Mouse (Mus musculus): Measurements from ENCODE around the gene Ap2a2.

Gene Ap2a2

DNA sequence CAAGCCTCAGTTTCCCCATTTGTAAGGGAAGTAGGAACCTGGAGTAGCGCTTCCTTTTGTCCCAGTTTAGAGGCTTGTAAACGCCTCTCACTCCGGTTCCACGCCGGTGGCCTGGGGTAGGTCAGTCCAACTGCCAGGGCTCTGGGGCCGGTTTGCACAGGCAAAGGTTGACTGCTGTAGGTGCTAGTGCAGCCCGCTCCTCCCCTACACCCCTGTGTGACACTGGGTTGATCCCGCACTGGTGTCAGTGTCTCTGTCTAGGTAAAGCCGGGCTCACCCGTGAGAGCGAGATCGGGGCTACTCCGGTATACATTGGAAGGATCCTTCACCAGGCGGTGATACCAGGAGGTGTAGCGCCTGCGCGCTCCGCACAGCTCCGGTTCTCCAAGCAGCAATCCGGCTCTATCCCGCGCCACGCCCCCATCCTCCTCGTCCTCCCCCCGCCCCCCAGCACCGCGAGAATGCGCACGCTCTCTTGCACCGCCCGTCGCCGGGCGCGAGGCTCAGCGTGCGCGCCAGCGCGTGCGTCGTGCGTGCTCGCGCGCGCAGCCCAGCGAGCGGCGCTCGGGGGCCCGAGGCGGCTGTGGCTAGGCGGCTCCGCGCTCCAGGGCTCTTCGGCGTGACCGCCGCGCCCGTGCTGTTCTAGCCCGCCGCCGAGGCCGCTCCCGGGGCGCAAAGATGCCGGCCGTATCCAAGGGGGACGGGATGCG, at the start of gene Ap2a2:
TSS of gene Ap2a2 (plus strand) at position 492 of the 710 bp plus-strand sequence.
- peak; percentile 97 for DNase-seq (ENCODE audit: extremely low spot score, low spot score)

DNA sequence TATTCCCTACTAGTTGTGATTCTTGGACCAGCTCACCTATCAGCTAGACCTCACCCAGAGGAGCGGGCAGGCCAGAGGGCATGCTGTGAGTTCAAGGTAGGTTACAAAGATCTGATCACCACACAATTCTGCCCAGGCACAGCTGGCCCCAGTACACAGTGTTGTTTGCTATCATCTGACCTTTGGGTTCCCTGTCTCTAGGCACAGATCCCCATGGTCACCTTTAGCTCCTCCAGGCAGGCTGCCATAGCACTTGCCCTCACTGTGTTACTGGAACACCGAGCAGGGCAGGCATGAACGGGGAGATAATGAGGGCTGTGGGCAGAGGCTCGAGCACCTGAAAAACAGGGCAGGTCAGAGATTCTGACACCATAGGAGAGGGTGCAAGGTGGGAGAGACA, 44.3 kb upstream of the Ap2a2 start:
- DNase-seq (ENCODE audit: extremely low spot score, low spot score), result no peak

- no peak for DNase-seq (ENCODE audit: extremely low spot score, low spot score)
Observed at GRCm38 (mm10) chr7:141518296-141518695, 43.7 kb upstream of the Ap2a2 start.

GRCm38 (mm10) chr7:141518926-141519325, 43.0 kb upstream of the Ap2a2 start:
- DNase-seq (ENCODE audit: extremely low spot score, low spot score), result no peak

GRCm38 (mm10) chr7:141519795-141520194, 42.2 kb upstream of the Ap2a2 start:
- no peak for DNase-seq (ENCODE audit: extremely low spot score, low spot score)

DNA sequence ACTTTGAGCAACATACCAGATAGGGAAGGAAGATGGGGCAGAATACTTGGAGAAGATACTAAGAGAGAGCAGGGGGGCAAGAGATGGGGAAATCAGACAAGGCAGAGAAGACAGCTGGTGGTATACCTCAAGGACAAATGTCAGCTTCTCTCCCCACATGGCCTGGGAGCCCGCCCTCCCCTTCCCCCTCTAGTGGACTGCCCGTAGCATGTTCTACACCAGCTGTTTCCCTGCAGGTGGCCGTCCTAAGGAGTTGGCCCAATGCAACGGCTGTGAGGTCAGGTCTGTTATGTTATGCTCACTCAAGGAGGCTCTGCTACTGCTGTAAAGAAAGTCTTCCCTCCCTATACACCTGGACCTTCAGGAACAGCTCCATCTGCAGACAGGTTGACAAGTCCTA, 39.0 kb upstream of the Ap2a2 start:
- DNase-seq (ENCODE audit: extremely low spot score, low spot score), result no peak

DNA sequence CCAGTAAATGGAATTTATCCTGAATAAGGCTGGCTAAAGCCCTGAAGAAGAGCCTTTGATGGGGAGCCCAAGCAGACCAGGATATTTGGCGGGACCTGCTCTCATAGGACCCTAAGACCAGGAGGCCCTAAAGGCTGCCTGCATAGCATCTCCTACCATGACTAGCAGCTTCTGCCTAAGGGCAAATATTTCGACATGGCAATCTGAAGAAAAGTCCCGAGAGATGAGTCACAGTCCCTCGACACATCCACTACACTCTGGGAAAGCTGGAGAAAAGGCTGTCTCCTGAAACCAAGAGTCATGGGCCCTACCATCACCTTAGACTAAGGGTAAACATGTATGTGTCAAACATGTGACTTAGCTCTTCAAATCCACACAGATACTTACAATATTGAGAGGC, 37.7 kb upstream of the Ap2a2 start:
- DNase-seq (ENCODE audit: extremely low spot score, low spot score), result no peak

GRCm38 (mm10) chr7:141524760-141525579, 37.0 kb upstream of the Ap2a2 start:
- DNase-seq (ENCODE audit: extremely low spot score, low spot score), result peak; percentile 70

- no peak for DNase-seq (ENCODE audit: extremely low spot score, low spot score)
Observed at GRCm38 (mm10) chr7:141525580-141525925, 36.4 kb upstream of the Ap2a2 start.

DNA sequence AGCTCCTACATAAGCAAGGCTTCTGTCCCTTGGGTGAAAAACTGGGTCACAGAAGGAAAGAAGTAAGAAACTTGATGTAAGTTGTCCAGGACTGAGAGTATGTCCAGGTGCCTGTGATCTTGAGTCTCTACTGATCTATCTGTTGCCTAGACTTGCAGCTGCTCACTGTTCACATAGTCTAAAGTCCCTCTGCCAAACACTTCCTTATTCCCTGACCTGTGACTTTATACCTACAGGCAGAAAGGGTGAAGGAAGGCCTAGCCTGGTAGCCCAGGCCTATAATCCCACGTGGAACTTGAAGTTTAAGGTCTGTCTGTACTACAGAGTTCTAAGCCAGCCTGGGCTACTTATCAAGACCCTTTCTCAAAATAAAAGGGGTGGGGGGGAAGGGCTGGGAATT, 26.4 kb upstream of the Ap2a2 start:
- DNase-seq (ENCODE audit: extremely low spot score, low spot score), result no peak

DNA sequence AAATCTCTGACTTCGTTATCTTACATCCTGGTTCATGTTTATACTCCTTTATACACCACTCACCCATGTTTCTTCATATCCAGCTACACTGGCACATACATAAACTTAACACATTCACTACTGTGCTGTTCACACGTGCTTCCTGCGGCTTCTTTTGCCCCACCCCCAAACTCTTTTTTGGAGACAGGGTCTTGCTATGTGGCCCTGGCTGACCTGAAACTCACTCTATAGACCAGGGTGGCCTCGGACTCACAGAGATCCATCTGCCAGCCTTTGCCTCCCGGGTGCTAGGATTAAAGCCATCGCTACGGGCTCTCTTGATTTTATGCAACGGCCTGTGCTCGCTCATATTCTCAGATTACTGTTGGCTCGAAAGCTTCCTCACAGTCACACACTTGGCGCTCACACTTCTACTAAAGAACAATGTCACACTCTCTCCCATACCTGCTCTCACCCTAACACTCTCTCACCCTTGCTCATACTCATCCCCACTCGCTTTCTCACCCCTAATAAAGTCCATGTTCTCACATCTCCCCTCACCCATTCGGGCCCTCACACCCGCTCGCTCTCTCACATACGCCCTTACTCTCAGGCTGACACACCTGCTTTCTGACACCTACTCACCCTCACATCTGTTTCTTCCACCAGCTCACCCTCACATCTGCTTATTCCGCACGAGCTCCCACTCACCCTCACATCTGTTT, 23.0 kb upstream of the Ap2a2 start:
- peak; percentile 15 for DNase-seq (ENCODE audit: extremely low spot score, low spot score)

DNA sequence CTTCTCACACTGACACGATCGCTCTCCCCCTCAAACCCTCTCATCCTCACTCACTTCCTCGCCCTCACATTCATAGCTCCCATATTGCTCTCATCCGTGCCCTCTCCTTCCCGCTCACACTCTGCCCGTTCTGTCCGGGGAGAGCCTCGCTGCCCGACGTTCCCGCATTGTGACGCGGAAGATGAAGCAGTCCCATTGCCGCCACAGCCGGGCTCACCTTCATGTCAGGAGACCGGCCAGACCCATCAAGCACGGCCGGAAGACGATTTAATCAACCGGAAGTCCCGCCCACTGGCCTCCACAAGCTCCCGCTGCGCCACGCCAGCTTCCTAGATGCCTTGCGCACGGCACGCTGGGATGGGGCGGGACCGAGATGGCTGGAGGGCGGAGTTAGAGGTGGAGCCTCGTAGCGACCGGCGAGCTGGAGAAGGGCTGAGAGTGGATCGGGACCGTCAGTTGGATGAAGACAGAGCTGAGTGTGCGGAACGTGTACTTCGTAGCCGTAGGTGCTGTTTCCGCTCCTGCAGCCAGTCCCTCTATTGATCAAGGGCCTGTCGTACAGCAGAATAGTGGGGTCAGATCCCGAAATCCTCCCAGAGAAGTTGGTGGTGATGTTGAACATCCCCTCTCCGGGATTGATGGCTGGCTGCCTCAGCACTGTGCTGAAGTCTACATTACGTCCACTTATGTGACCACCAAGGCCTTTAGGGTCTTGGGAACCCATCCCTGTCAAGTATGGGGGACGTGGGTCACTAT, 22.2 kb upstream of the Ap2a2 start, which contains the start of gene Chid1:
TSS of gene Chid1 (minus strand) at position 302 of the 756 bp plus-strand sequence.
- DNase-seq (ENCODE audit: extremely low spot score, low spot score), result peak; percentile 99

- no peak for DNase-seq (ENCODE audit: extremely low spot score, low spot score)
Observed at GRCm38 (mm10) chr7:141540312-141541081, 21.5 kb upstream of the Ap2a2 start.

DNA sequence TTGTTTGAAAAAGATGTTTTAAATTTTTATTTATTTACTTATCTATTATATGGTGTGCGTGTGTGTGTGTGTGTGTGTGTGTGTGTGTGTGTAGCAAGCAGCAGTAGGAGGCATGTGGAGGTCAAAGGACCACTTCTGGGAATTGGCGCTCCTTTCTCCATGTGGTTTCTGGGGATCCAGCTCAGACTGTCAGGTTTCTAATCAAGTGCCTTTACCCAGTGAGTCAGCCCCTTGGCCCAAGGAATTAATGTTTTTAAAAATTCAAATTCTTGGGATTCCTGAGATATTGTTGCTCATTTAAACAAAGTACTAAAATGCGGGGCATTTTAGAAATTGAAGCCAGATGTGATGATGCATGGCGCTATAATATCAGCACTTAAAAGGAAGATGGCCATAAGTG, 20.3 kb upstream of the Ap2a2 start:
- DNase-seq (ENCODE audit: extremely low spot score, low spot score), result no peak

- DNase-seq (ENCODE audit: extremely low spot score, low spot score), result no peak
Observed at GRCm38 (mm10) chr7:141542588-141542987, 19.4 kb upstream of the Ap2a2 start.

DNA sequence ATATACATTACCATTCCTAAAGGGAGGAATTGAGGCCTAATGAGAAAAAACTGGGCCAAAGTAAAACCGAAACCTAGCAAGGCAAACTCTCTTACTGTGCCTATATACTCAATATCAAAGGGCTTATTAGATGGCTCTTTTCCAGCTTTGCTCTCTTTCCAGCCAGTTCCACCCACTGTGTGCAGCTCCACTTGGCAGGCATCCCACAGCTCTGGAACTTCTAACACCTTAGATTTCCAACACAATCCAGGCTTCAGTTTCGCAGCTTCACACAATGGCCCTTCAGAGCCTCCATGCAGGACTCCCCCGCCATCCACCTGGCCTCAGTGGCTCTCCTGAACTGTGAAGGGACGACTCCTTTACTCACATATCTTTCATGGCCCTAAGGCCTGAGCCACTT, 17.3 kb upstream of the Ap2a2 start:
- DNase-seq (ENCODE audit: extremely low spot score, low spot score), result no peak

DNA sequence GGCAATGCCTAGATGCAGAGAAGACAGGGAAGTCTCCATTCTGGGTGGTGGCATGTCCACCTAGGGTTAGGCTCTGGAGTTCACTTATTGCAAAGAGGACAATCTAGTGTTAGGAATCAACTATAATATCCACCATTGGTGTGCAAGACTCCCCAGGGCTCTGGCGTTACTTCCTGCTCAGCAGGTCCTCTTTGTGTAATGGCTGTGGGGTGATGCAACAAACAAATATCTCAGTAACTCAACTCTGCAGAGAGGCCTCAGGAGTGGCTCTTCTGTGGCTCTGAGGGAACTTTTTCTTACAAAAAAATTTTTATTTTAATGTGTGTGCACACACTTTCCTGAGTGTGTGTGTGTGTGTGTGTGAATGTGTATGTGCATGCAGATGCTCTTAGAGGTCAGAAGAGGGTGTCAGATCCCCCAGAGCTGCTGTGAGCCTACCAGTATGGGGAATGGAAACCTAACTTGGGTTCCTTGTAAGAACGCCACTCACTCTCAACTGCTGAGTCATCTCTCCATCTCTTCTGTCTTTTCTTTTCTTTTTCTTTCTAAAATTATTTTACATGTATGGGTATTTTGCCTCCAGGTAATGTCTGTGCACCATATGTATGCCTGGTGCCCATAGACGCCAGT, 12.4 kb upstream of the Ap2a2 start:
- DNase-seq (ENCODE audit: extremely low spot score, low spot score), result no peak

DNA sequence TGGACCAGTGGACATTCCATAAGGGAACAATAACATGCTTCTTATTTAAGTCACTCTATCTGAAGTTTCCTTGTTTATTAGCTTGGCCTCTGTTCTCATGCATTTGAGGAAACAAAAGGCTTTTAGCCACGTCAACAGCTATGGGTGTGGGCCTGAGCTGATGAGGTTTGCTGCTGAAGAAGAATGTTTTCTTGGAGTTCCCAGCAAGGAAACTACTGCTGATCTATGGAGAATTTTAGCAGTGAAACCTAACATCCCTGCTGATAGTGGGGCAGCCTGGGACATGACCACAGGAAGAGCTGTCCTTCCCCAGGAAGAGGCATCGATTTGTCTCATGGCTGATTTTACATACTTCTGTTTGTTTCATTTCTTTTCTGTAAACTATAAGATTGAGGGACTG, 11.5 kb upstream of the Ap2a2 start:
- no peak for DNase-seq (ENCODE audit: extremely low spot score, low spot score)

- no peak for DNase-seq (ENCODE audit: extremely low spot score, low spot score)
Observed at GRCm38 (mm10) chr7:141558329-141558776, 3.6 kb upstream of the Ap2a2 start.

DNA sequence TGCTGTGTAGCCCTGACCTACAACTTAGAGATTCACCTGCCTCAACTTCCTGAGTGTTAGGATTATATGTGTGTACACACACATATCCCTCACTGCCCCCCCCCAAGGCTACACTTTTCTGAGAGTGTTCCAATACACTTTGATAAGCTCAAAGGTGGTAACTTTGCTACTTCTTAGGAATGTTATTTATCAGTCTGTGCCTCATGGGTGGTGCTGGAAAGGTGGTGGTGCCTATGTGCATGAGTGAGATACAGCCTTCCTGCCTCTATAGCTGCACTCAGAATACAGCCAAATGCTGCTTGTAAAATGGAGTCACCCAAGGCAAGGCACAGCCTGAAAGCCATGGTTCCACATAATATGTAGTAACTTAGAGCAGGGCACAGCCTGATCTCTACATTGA, 3.0 kb upstream of the Ap2a2 start:
- no peak for DNase-seq (ENCODE audit: extremely low spot score, low spot score)
